Mouse (Mus musculus) lung, postnatal 0 days (tissue): ENCODE data around the gene Gmfg.

Experiments used
- CTCF ChIP-seq: IDR thresholded peaks from 2 replicates; pipeline ENCODE4 v1.5.1; 2016; ENCODE audit warnings: antibody characterized with exemption, mild to moderate bottlenecking
- EP300 ChIP-seq: IDR thresholded peaks from 2 replicates; pipeline ENCODE4 v1.6.1; 2016; ENCODE audit warnings: antibody characterized with exemption, mild to moderate bottlenecking, control low read depth

GRCm38 (mm10) chr7:28447101-28447830 lies 10.0 kb downstream of the Gmfg start:
- no peak for TF ChIP-seq CTCF
- no peak for TF ChIP-seq EP300
